Mouse (Mus musculus) spleen, postnatal 36 days (tissue): Measurements from ENCODE around the gene Gdpd2.

Experiments used
- DNase-seq, 2 experiments: peaks; one replicate each; pipeline ENCODE4 v3.0.0; 2022; ENCODE audit warnings: low spot score in 2 of 2, mixed read lengths in 1 of 2

Gene Gdpd2

DNA sequence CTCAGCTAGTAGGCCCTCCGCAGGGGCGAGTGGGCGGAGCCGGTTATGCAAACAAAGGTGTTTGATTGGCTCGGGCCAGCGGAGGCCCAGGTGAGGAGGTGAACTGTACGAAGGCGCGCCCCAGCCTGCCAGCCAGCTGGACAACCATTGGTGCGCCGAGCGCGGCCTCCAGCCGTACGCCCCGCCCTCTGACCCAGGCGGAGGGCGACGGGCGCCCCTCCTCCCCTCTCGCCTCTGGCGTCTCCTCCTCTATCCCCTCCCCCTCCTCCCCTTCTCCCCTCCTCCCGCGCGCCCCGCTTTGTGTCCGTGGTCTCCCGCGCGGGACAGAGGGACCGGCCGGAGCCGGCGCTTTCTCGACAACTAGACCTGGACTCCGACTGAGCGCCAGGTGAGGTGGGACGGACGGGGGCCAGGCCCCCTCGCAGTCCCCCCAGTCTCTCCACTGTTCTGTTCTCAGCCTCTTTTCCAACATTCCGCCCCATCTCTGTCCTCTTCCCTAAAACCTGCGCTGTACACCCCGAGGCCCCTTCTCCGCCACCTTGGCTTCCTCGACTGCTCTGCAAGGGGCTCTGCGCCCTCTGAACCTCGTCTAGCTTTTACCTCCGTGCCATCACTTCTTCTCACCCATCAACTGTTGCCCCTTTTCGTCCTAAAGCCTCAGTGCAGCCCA is 47.4 kb downstream of the Gdpd2 start:
- peak; percentile 64 to 69 for DNase-seq

- DNase-seq = no peak
These were observed 48.1 kb downstream of the Gdpd2 start for GRCm38 (mm10) chrX:100777655-100778234.

- no peak for DNase-seq
These were observed 48.7 kb downstream of the Gdpd2 start for GRCm38 (mm10) chrX:100778397-100778796.
